Mouse (Mus musculus) lung, adult 2 months (tissue): ENCODE results near the gene Tcf3.

Source experiments
- CTCF ChIP-seq: fragments of 200-500 bp; IDR thresholded peaks from 2 replicates; pipeline ENCODE4 v1.5.1; 2011; ENCODE audit warnings: mild to moderate bottlenecking, low read length, control low read depth; ENCODE audit not compliant: insufficient read depth
- POLR2A ChIP-seq: fragments of 200-500 bp; IDR thresholded peaks from 2 replicates; pipeline ENCODE4 v1.6.1; 2011; ENCODE audit warnings: low read depth, mild to moderate bottlenecking, control low read depth, low read length, borderline replicate concordance; ENCODE audit errors: extremely low read depth

DNA sequence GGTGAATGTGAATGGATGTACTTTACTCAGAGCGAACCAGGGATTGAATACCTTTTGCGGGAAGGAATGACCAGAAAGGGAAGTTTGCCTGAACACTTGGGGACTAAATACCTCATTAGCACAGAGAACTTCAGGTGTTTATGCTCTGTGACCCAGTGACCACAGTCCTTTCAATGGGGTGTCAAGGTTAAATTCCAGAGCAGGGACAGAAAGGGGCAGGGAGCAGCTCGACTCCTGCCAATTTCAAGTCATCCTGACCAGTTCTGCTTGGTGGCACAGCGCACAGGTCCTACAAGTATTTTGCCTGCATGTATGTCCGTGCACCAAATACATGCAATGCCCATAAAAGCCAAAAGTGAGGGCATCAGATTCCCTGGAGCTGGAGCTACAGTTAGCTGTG, 31.6 kb upstream of the Tcf3 start:
- TF ChIP-seq CTCF (no peak), POLR2A (no peak)
